Mouse (Mus musculus) left cerebral cortex, postnatal 36 days (tissue): ENCODE data around the gene Htra3. TPM values are rescaled to one million over a fixed set of nuclear protein-coding genes. Genes with fewer than 3 reads are reported as not detected.

Source experiments
- DNase-seq, 2 experiments: peaks; one replicate each; pipeline ENCODE4 v3.0.0; 2021 to 2022; ENCODE audit warnings: low spot score in 2 of 2, mixed read lengths in 1 of 2
- intact Hi-C: fragments of 180-260 bp; cut with DNase I; formaldehyde crosslinking; loops from one replicate; pipeline ENCODE4 v1.15.1; 2025
- total RNA-seq, 2 experiments: library from RNA; stranded (reverse); gene quantifications; 2 replicates each; pipeline ENCODE4 v1.2.3; 2021

Htra3 gene
- total RNA-seq, 2 experiments from 2014 or later, result 7.7 to 9.6 TPM

DNA sequence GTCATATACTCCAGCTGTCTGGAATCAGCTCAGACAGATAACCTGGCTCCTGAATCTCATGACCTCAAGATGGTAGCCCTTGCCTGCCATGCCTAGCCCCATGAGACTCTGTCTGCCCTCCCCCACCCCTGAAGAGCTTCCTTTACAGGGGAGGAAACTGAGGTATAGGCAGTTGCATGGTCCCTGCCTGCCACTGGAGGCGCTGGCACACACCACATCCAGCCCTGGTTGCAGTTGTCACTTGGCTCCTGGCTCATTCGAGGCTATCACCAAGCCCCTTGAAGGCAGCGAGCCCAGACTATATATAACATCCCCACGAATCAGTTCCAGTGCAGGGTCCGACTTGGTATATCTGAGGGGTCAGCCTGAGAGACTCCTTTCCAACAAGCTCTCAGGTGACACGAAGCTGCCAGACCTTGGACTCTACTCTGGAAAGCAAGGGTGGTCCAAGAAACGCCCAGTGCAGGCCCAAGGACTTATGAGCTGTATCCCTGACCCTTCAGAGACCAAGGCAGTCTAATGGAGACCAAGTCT is 52.2 kb downstream of the Htra3 start:
- intact Hi-C loops, result no loop called here
- no peak for DNase-seq

DNA sequence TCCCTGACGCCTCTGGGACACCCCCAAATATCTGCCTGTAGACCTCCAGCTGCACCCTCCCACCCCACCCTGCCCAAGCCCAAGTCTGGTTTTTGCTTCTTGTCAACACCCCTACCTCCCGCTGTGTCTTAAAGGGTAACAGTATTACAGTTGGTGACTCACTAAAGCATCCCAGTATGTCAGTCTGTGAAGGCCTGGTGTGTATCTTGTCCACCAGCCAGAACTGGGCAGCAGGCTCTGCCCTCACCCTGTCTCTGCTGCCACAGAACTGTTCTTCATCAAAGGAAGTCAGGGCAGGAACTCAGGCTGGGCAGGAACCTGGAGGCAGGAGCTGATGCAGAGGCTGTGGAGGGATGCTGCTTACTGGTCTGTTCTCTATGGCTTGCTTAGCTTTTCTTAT is 53.2 kb downstream of the Htra3 start:
- intact Hi-C loops, result no loop called here
- no peak for DNase-seq

DNA sequence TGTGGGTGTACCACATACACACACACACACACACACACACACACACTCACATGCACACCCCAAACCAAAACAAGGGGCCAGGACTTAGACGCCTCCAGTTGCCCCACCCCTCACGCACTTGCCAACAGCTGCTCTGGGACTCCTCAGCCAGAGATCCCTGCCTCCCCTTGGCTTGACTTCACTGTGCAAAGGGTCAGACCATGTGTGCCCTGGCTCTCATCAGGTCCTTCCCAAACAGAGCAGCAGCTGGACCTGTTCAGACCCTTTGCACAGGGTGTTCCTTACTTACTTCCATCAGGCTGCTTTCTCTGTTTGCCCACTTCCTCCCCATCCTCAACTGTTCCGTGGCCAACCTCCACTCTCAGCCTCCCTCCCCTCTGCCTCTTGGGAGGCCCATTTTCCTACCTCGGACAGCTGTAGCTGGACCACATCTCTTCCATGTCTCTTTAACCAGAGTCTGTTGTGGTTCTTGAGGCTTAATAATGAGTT is 54.8 kb downstream of the Htra3 start:
- intact Hi-C loops, result no loop called here

DNA sequence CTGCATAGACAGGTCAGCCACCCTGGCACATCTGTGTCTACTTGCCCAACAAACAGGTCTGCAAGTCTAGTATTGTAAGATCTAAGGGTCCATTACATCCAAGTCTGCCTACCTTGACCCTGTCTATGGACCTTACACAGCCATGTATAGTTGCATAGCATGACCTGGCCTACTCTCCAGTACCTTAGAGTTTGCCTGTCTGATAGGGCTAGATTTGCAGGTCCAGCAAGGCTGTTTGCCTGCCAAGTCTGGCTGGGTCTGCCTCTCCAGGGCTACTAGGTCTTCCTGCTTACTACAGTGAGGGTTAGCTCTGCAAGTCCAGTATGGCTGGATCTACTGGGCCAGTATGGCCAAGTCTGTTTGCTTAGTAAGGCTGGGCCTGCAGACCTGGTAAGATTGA is 55.8 kb downstream of the Htra3 start:
- DNase-seq, result no peak
- intact Hi-C loops, result no loop called here

More for the DNA sequence above, 54.8 kb downstream of the Htra3 start:
- no peak for DNase-seq

DNA sequence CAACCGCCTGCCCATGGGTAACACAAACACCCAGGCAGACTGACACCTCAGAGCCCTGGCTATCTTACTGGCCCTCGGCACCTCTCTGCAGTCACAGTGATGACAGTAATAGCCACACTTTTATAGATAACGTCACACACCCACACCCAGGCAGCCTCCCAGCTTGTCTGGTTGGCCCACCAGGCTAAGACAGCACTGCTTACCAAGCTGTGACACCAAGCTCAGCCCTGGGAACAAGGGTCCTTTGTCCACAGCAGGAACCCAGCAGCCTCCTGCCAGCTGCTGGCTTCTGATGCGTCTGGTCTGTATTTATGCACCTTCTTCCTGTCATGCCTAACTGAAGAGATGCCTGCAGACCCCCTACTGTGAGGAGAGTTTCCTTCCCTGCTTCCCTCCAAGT is 58.5 kb downstream of the Htra3 start:
- no peak for DNase-seq
- intact Hi-C loops, result no loop called here

DNA sequence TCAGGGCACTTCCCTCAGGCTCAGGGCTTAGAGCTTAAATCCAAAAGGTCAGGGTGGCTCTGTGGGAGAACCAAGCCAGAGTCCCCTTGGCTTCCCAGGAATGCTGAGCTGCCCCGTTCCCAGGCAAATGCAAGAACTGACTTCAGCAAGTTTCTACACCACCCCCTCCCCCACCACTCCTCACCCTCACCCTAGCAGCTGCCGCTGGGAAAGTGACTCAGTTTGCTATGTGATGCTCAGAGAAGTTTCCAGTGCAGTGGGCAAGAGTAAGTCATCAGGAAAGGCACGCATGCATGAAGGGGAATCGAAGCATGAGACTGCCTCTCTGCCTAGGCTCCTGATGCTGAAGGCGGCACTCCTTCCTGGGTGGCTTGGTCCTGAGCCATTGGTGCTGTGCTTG is 62.6 kb downstream of the Htra3 start:
- DNase-seq, result no peak
- intact Hi-C loops, result no loop called here

DNA sequence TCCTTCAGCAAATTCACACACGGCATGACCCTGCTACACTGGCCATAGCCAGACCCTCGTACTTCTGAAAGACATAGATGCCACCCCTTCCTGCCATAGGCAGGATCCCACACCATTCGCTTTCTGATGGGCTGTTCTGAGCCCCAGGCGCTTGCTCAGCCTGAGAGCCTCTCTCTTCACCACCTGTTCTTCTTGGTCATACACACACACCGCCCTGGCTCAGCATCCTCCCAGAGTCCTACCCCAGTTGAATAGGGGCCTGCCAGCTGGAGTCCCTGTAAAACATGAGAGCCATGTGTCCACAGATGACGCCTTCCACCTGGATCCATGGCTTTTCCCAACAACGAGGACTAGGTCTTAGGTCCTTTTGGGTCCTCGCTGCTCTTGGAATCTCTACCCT is 66.9 kb downstream of the Htra3 start:
- no peak for DNase-seq
- intact Hi-C loops, result no loop called here

DNA sequence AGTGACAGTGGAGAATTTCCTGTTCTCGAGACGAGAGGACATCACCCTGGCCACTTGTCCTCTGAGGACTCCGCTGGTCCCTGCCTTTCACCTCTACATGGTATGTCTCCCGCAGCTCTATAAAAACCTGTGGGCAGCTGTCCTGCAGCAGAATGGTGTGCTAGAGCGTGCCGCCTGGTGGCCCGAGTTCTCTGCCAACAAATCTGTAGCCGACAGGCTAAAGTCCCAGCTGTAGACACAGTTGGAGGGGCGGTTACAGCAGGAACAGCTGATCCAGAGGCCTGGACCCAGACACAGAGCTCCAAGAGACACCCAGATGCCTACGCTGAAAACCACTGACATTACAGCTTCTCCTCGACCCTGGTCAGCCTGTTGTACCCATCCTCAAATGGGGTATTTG is 67.7 kb downstream of the Htra3 start:
- intact Hi-C loops, result no loop called here
- DNase-seq, result no peak

DNA sequence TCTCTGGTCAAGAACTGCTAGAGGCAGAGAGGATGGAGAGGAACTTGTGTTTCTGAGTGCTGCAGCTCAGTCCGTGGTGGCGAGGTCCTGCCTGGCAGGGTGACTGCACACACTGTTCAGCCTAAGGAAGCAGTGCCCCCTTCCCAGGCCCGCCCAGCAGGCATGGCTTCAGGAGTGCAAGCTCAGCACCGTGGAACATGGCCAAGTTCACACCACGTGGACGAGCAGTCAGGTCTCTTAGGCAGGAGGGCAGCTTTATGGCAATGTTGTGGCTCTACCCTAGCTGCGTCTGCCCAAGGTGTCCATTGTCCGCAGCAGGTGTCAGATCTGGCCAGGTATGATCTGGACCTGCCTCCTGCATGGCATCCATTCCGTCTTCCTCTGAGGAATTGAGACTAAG is 68.4 kb downstream of the Htra3 start:
- intact Hi-C loops, result no loop called here
- DNase-seq, result no peak

DNA sequence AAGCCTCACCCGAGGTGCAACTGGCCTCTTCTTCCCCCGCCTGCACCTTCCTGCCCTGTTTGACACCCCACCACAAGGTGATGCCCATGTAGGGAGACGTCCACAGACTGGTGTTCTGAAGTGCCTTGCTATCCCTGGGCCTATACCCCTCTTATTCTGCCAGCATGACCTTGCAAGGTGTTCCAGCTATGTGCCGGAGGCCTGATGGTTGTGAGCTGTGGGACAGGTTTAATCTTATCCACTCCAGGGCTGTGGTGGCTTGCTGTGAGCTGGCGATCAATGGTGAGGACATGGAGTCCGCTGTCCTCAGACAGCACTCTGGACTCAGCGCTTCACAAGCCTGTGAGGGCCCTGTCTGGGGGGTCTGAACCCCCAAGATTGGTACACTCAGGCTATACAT is 69.2 kb downstream of the Htra3 start:
- intact Hi-C loops, result no loop called here
- no peak for DNase-seq

DNA sequence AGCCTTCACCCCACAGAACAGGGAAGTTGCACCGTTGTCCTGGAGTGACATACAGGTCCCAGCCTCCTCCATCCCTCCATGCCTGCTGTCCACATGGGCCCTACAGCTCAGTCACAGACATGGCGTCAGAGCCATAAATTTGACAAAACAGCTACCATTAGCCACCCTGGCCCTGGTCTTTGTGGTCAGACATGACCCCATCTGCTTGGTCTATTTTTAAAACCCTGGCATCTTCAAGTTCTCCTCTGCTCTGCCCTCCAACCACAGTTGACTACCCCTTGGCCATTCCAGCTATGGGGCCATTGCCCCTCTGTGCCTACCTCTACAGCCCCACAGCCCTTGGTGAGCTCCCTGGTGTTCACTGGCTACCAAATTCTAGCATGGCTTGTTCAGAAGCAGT is 69.6 kb downstream of the Htra3 start:
- no peak for DNase-seq
- intact Hi-C loops, result no loop called here

DNA sequence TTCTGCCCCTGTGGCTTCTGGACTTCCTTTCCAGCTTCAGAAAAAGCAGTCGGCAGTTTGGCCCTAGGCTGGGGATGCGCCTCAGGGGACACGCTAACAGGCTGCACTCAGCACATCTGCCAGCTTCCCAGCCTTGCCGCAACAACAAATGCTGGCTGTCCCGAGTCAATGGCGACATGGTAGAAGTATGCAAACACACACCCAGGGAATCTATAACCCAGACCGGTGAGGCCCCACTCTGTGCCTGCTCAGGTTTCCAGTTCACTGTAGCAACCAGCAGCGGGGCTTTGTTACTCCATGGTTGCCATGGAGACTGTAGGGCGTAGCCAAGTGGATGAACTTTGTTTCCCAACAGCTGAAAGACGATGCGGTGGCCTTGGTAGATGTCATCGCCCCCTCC is 70.2 kb downstream of the Htra3 start:
- intact Hi-C loops, result no loop called here
- no peak for DNase-seq

DNA sequence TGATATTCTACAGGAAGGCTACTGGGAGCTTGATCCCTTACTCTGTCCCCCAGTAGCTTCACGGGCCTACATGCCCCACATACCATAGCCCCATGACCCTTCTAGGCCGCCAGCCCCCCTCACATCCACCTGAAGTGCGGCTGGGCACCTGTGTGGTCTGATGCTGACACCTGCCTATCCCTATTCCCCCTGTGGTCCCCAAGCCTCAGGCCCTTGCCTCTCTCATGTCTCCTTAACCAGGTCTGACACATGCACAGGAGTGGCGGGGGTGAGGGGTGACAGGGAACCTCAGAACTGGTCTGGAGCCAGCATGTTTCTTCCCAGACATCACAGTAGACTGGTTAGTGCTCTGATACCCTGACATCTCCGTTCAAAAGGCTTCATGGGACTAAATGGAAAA is 71.0 kb downstream of the Htra3 start:
- intact Hi-C loops, result no loop called here
- no peak for DNase-seq

DNA sequence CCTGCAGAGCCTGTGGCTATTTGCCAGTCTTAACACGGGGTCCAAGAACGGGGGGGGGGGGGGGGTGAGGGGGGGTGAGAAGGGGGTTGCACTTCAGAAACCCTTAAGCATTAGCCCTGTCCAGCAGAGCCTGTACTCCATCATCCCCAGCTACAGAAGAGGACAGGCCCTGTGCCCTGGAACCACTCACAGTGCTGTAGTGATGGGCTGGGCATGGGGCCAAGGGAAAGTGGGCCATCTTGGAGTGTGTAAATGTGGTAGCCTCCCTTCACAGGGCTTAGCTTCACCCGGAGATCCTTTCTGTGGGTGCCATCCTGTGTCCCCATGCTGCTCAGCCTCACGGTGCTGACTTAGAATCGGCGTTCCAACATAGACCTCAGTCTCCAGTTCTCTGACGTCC is 71.8 kb downstream of the Htra3 start:
- peak in 1 of 2 experiments; percentile 14 for DNase-seq
- intact Hi-C loops, result no loop called here

DNA sequence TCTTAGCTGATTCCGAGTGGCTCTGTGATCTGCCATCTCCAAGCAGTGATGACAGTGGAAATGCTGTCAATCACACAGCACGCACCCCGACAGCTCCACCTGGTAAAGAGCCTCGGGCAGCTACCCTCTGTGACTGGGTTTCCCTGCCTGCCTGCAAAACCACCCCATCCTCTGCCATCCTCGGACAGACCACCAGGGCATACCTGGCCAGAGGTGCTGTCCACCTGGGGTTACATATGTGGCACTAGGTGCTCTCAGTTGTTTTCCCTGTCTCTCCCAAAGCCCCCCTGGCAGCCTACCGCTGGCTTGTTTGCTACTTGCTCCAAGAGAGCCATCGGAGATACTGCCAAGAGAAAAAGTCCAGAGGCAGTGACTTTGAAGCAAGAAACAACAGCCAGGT is 72.8 kb downstream of the Htra3 start:
- no peak for DNase-seq
- intact Hi-C loops, result no loop called here

DNA sequence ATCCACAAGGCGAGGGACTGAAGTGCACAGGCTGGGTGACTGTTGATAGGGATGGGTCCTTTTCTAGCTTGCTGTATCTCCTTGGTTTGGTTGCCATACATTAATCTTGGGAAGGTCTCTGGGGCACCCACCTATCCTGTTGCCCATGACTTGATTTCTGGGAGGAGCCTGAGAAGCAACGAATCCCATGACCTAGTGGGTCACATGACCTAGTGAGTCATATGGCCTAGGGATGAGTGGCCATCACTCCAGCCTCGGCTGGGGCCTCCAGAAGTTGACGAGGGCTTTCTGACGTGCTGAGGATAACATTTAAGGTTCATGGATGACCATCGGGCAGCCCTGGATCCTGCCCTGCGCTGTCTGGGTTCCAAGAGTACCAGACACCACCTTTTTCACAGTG is 74.2 kb downstream of the Htra3 start:
- intact Hi-C loops, result no loop called here

More for the DNA sequence above, 74.2 kb downstream of the Htra3 start:
- no peak for DNase-seq

Other genes starting within 250 kb of the Htra3 start
- under 1 TPM; 0.22 to 0.45 TPM for gene Cpz, start 154.1 kb downstream of the Htra3 start, total RNA-seq
- 10 to 100 TPM in 1 of 2 experiments, 1 to 10 TPM in 1; 6.3 to 11.2 TPM for gene Trmt44, start 104.7 kb downstream of the Htra3 start, total RNA-seq
- gene Acox3, start 96.7 kb downstream of the Htra3 start, total RNA-seq, result 10 to 100 TPM; 31.0 to 36.5 TPM
- gene Sh3tc1, start 60.2 kb upstream of the Htra3 start, total RNA-seq, result 1 to 10 TPM; 3.0 to 3.3 TPM
- gene Ablim2, start 78.1 kb upstream of the Htra3 start, total RNA-seq, result 100 to 1,000 TPM; 150 to 220 TPM
- 10 to 100 TPM; 27.0 to 30.4 TPM for gene Afap1, start 213.5 kb upstream of the Htra3 start, total RNA-seq